Comparison of ENCODE assay signal across 26 mouse cellular contexts in the genomic region with DNA sequence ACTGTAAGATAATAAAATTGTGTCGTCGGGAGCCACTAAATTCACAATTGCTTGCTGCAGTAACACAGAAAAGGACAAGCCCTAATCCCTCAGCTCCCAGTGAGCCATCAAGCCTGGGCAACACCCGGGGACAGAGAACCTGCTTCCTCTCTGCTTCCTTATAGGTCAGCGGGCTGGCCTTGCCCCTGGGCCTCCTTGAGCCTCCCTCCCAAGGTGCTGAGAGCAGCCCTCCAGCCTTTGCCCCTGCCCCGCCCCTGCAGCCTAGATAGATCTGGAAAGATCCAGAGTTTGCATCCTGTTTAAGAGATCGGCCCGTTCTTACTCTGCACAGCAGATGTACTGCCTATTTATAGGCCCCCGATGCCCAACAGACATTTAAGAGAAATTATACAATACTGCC.
DNase-seq lines count a peak whose midpoint lies in the region; ATAC-seq and TF ChIP-seq lines count a peak whose summit lies in the region.
"Had no signal": no experiment of that assay in that cellular context is flagged by ENCODE, and none has a peak within 500 bp of the region (broad histone marks: within the 10 kb centered on the region; RNA-seq: fewer than 3 reads in every experiment).

No protein-coding gene starts in this region.

- H3K36me3 ChIP-seq in lung, postnatal 0 days (ENCODE audit: insufficient read depth, low read length): no peaks in the 10 kb centered on the region
- H3K36me3 ChIP-seq: embryonic facial prominence, embryonic 13.5 days; embryonic facial prominence, embryonic 15.5 days; forebrain, embryonic 10.5 days; forebrain, embryonic 12.5 days had no signal

- no peaks in the 10 kb centered on the region for H3K4me1 ChIP-seq in lung, postnatal 0 days (ENCODE audit: insufficient read depth, low read depth, low read length)
- H3K4me1 ChIP-seq: embryonic facial prominence, embryonic 13.5 days; embryonic facial prominence, embryonic 15.5 days had no signal

- TF ChIP-seq CTCF in left cerebral cortex, adult 2 months (IDR thresholded peaks at IDR 0.05): no peak
- no peak for TF ChIP-seq CTCF in lung, postnatal 0 days (IDR thresholded peaks at IDR 0.05)

- H3K27me3 ChIP-seq in lung, postnatal 0 days (replicated peaks; ENCODE audit: insufficient read depth, low read length): no peaks in the 10 kb centered on the region
- H3K27me3 ChIP-seq: embryonic facial prominence, embryonic 13.5 days; embryonic facial prominence, embryonic 15.5 days; forebrain, embryonic 12.5 days had no signal

- peak; percentile 62 for DNase-seq in heart, adult 11 months
- DNase-seq in heart, postnatal 25 days (ENCODE audit: low spot score): no peak
- DNase-seq in left cerebral cortex, adult 2 months (ENCODE audit: extremely low spot score in 1 of 2, low spot score in 2 of 2): no peak
- DNase-seq in left cerebral cortex, postnatal 10 days (ENCODE audit: extremely low spot score in 1 of 2, low spot score in 2 of 2): no peak
- peak; percentile 28 for DNase-seq in ZHBTc4 (ENCODE audit: low read depth, low spot score)
- DNase-seq in brain, adult 2 months (ENCODE audit: low read depth, low spot score): peak; percentile 43
- DNase-seq in kidney, postnatal 36 days: no peak
- no peak for DNase-seq in lung, postnatal 0 days (ENCODE audit: low spot score)
- DNase-seq: adrenal gland, adult 8-10 months; adrenal gland, postnatal 14 days; adrenal gland, postnatal 36 days; cerebellum, adult 11 months; cerebellum, adult 18-20 months; cerebellum, adult 8-10 months; cerebellum, adult 9-11 months; cerebellum, postnatal 14 days; cerebellum, postnatal 36 days; embryo, embryonic 11 days had no signal

- no peak overlapping the region for H3K9ac ChIP-seq in lung, postnatal 0 days (replicated peaks; ENCODE audit: low read depth)
- H3K9ac ChIP-seq: embryonic facial prominence, embryonic 13.5 days; embryonic facial prominence, embryonic 15.5 days; forebrain, embryonic 12.5 days had no signal

- no peak for TF ChIP-seq EP300 in lung, postnatal 0 days (IDR thresholded peaks at IDR 0.05)

- no peak overlapping the region for H3K4me3 ChIP-seq in left cerebral cortex, adult 2 months
- no peak overlapping the region for H3K4me3 ChIP-seq in lung, postnatal 0 days (ENCODE audit: low read depth, low read length)
- H3K4me3 ChIP-seq: embryonic facial prominence, embryonic 13.5 days; embryonic facial prominence, embryonic 15.5 days; erythroblast, embryonic 14.5 days; forebrain, embryonic 10.5 days; forebrain, embryonic 12.5 days had no signal

- intact Hi-C loops in heart, postnatal 25 days (cut with DNase I): no loop called here
- intact Hi-C loops in left cerebral cortex, adult 2 months (cut with DNase I): loop anchor here (5.0 kb wide), 1 partner anchor 115 kb away; no protein-coding TSS in a partner anchor
- intact Hi-C loops in left cerebral cortex, postnatal 10 days (cut with DNase I): no loop called here

- WGBS in lung, postnatal 0 days: 81% methylated on average over 8 of the region's 8 CpGs

- H3K9me3 ChIP-seq in lung, postnatal 0 days (ENCODE audit: low read length): no peaks in the 10 kb centered on the region
- H3K9me3 ChIP-seq: embryonic facial prominence, embryonic 13.5 days; embryonic facial prominence, embryonic 15.5 days; forebrain, embryonic 12.5 days had no signal

- no peak overlapping the region for H3K4me2 ChIP-seq in lung, postnatal 0 days (replicated peaks; ENCODE audit: low read depth, low read length)
- H3K4me2 ChIP-seq: embryonic facial prominence, embryonic 13.5 days; embryonic facial prominence, embryonic 15.5 days; forebrain, embryonic 12.5 days had no signal

- no peak for ATAC-seq in lung, postnatal 0 days
- ATAC-seq: activated CD4-positive, CD25-positive, alpha-beta regulatory T cell, adult 4 months; forebrain, embryonic 14.5 days; forebrain, embryonic 16.5 days had no signal

- H3K27ac ChIP-seq in left cerebral cortex, adult 2 months: peak overlapping the region; percentile 2; the same call in 1 of the 2 replicates
- no peak overlapping the region for H3K27ac ChIP-seq in lung, postnatal 0 days (ENCODE audit: low read length)
- H3K27ac ChIP-seq: embryonic facial prominence, embryonic 13.5 days; embryonic facial prominence, embryonic 15.5 days; forebrain, embryonic 10.5 days; forebrain, embryonic 12.5 days had no signal

Comparison
In these comparisons a context has a peak if more than half of its experiments do, and no peak if none do; other contexts are left out.
1. DNase-seq: peak in heart, adult 11 months (single experiment), ZHBTc4 (single experiment) and brain, adult 2 months (single experiment); none in heart, postnatal 25 days (single experiment), left cerebral cortex, adult 2 months (0 of 2), left cerebral cortex, postnatal 10 days (0 of 2), kidney, postnatal 36 days (0 of 2) and lung, postnatal 0 days (single experiment).